Mouse (Mus musculus) limb, embryonic 10.5 days (tissue): ENCODE measurements around the gene Iqce. TPM values are rescaled to one million over a fixed set of nuclear protein-coding genes. Genes with fewer than 3 reads are reported as not detected.
"Not testable (repeated sequence)": the region's sequence is repeated elsewhere in the genome, so short reads cannot be mapped to it uniquely, and the experiment has no call there.

Experiments used
- DNase-seq: peaks from one replicate; pipeline ENCODE4 v3.0.0-alpha.2; 2017; ENCODE audit warnings: low spot score
- H3K27ac ChIP-seq: fragments of 300-500 bp; sonication (generic); 2 replicates; pipeline ENCODE4 v1.5.1; 2016; ENCODE audit warnings: mild to moderate bottlenecking
- H3K27me3 ChIP-seq: fragments of 300-500 bp; sonication (generic); 2 replicates; pipeline ENCODE4 v1.6.1; 2016; ENCODE audit warnings: low read depth, mild to moderate bottlenecking; ENCODE audit not compliant: poor library complexity, severe bottlenecking
- H3K36me3 ChIP-seq: fragments of 300-500 bp; sonication (generic); 2 replicates; pipeline ENCODE4 v1.6.1; 2016; ENCODE audit warnings: mild to moderate bottlenecking, moderate library complexity
- H3K4me1 ChIP-seq: fragments of 300-500 bp; sonication (generic); 2 replicates; pipeline ENCODE4 v1.6.1; 2016
- H3K4me3 ChIP-seq: fragments of 300-500 bp; sonication (generic); 2 replicates; pipeline ENCODE4 v1.5.1; 2016; ENCODE audit warnings: mild to moderate bottlenecking, moderate library complexity
- H3K9me3 ChIP-seq: fragments of 300-500 bp; sonication (generic); replicated peaks from 2 replicates; pipeline ENCODE4 v1.6.1; 2016; ENCODE audit warnings: mild to moderate bottlenecking
- WGBS: fragments of 180-500 bp; shearing (Covaris S2); methylation state at CpG from one replicate; pipeline ENCODE4 v1.1.7; 2016; 5-methylcytosine and 5-hydroxymethylcytosine counted together
- polyA plus RNA-seq: library from polyadenylated mRNA; unstranded; fragments of >200 nt; fragmentation: Nextera tagmentation; extraction: Ambion mirVana; gene quantifications from 2 replicates; pipeline ENCODE4 v1.2.1, GENCODE M21; 2016

Iqce gene
- polyA plus RNA-seq, 1 experiment from 2014 or later = 24.9 TPM

DNA sequence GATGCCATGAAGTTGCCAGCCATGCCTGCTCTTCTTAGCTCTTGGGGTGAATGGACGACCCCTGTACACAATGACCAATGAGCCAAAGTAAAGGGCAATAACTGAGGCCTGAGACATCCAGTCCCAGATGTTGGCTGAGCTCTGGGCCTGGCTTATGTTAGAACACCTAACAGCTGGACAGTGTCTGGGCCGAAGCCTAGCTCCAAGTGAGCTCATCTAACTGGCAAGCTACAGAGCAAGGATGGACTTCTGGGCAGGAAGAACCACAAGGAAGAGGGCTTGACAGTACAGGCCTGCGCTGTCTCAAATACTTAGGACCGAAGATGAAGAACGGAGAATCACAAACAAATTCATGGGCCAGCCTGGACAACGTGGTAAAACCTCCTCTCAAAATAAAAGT lies 29.6 kb downstream of the Iqce start:
- peaks cover 87% of the 10 kb centered on the region for H3K36me3 ChIP-seq
- 89% methylated on average over 6 of the region's 6 CpGs for WGBS

DNA sequence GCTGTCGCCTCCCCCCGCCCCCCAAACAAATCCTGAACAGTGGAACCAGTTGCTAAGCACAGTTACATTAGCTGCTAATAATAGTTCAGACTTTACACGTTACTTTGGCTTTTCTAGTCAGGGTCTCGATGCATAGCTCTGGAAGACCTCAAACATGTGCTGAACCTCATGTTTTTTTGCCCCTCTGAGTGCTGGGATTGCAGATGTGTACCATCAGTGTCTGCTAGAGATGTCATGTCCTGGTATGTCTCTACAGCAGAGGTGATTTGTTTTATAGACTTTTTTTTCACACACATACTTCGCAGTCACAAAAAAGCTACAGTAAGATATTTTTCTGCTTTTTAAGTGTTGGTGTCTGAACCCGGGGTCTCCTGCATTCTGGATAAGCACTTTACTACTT lies 30.1 kb downstream of the Iqce start:
- no peak for DNase-seq
- 94% methylated on average over 6 of the region's 6 CpGs for WGBS
- H3K4me1 ChIP-seq = peaks cover 4% of the 10 kb centered on the region

More for the DNA sequence above, 29.6 kb downstream of the Iqce start:
- not testable (repeated sequence) for H3K9me3 ChIP-seq, H3K4me1 ChIP-seq, H3K27ac ChIP-seq, DNase-seq, H3K4me3 ChIP-seq, H3K27me3 ChIP-seq

GRCm38 (mm10) chr5:140663621-140664180 lies 38.5 kb downstream of the Iqce start:
- 71% methylated on average over 7 of the region's 7 CpGs for WGBS
- H3K27ac ChIP-seq = no peak overlapping the region; the same call in 1 of the 2 replicates
- DNase-seq = peak; percentile 63
- H3K9me3 ChIP-seq = no peaks in the 10 kb centered on the region; the same call in 1 of the 2 replicates
- peaks cover 24% of the 10 kb centered on the region for H3K4me1 ChIP-seq
- peaks cover 14% of the 10 kb centered on the region; the same call in 1 of the 2 replicates for H3K27me3 ChIP-seq
- no peak overlapping the region for H3K4me3 ChIP-seq
- peaks cover 18% of the 10 kb centered on the region for H3K36me3 ChIP-seq

More for the DNA sequence above, 30.1 kb downstream of the Iqce start:
- Histone ChIP-seq H3K4me3 (no peak overlapping the region), H3K27me3 (no peaks in the 10 kb centered on the region), H3K27ac (no peak overlapping the region), H3K36me3 (peaks cover 84% of the 10 kb centered on the region), H3K9me3 (no peaks in the 10 kb centered on the region; the same call in 1 of the 2 replicates)

- Histone ChIP-seq H3K27me3 (peaks cover 14% of the 10 kb centered on the region; the same call in 1 of the 2 replicates), H3K9me3 (no peaks in the 10 kb centered on the region), H3K4me3 (no peak overlapping the region), H3K27ac (peak overlapping the region; percentile 0; the same call in 1 of the 2 replicates), H3K36me3 (peaks cover 11% of the 10 kb centered on the region), H3K4me1 (peaks cover 24% of the 10 kb centered on the region)
- 76% methylated on average over 17 of the region's 17 CpGs for WGBS
- no peak for DNase-seq
These were observed 39.2 kb downstream of the Iqce start for GRCm38 (mm10) chr5:140662741-140663592.

GRCm38 (mm10) chr5:140661875-140662643 lies 40.1 kb downstream of the Iqce start:
- H3K9me3 ChIP-seq = no peaks in the 10 kb centered on the region
- no peak overlapping the region for H3K4me3 ChIP-seq
- H3K27me3 ChIP-seq = peaks cover 14% of the 10 kb centered on the region; the same call in 1 of the 2 replicates
- H3K36me3 ChIP-seq = peaks cover 5% of the 10 kb centered on the region; the same call in 1 of the 2 replicates
- 74% methylated on average over 12 of the region's 12 CpGs for WGBS
- no peak for DNase-seq
- H3K27ac ChIP-seq = peak overlapping the region; percentile 0; the same call in 1 of the 2 replicates
- peaks cover 24% of the 10 kb centered on the region for H3K4me1 ChIP-seq

DNA sequence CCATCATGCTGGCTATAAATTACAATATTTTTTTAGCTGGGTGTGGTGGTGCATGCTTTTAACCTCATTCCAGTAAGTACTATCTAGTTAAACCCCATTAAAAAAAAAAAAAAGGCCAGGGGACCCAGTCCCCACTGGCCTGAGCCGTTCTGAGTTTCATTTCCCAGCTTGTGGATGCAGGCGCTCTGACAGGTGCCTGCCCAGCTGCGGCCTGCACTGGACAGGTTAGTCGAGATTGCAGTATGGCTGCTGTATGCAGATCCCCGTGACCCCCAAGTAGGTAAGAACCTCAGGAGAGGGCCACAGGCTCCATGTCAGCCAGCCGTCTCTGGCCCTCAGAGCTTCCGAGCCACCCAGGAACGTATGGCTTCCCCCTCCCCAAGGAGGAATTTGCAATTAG lies 40.8 kb downstream of the Iqce start:
- Histone ChIP-seq H3K4me1 (peaks cover 24% of the 10 kb centered on the region), H3K4me3 (no peak overlapping the region), H3K9me3 (no peaks in the 10 kb centered on the region), H3K27ac (no peak overlapping the region), H3K27me3 (peaks cover 14% of the 10 kb centered on the region; the same call in 1 of the 2 replicates), H3K36me3 (peaks cover 5% of the 10 kb centered on the region; the same call in 1 of the 2 replicates)
- WGBS = 80% methylated on average over 8 of the region's 8 CpGs
- no peak for DNase-seq

GRCm38 (mm10) chr5:140660398-140660797 lies 41.8 kb downstream of the Iqce start:
- Histone ChIP-seq H3K27ac (no peak overlapping the region), H3K4me1 (peaks cover 24% of the 10 kb centered on the region), H3K27me3 (peaks cover 14% of the 10 kb centered on the region; the same call in 1 of the 2 replicates), H3K36me3 (no peaks in the 10 kb centered on the region; the same call in 1 of the 2 replicates), H3K4me3 (no peak overlapping the region), H3K9me3 (no peaks in the 10 kb centered on the region)
- no peak for DNase-seq
- WGBS = 89% methylated on average over 1 of the region's 1 CpGs

DNA sequence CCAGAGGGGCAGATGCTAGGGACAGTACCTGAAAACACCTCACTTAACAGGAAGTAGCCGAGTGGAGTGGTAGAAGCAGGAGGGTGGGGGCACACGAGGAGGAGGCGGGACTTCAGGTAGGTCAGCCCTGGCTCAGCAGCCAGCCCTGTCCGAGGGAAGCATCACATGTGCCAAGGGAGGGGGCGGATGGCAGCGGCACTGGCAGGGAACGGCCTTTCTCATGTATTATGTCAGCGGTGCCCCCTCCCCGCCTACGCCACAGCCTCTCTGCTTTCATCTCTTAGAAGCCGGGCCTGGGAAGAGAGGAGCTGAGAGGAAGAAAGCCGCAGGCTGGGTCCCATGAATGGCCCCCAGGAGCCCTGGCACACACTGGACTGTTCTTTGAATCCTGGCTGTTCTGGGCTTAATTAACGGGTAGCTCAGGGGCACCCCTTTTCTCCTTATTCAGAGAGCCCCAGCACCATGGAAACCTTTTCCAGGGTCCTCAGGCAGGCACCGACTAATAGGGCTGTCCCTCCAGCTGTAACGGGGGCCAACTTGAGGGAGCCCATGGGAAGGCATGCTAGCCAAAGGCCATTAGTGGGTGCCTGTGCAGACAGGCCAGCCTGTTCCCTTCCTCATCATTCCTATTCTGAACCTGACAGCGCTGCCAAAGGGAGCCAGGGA lies 42.4 kb downstream of the Iqce start:
- no peak overlapping the region for H3K27ac ChIP-seq
- H3K9me3 ChIP-seq = no peaks in the 10 kb centered on the region
- H3K27me3 ChIP-seq = peaks cover 14% of the 10 kb centered on the region; the same call in 1 of the 2 replicates
- no peaks in the 10 kb centered on the region for H3K36me3 ChIP-seq
- H3K4me1 ChIP-seq = peaks cover 24% of the 10 kb centered on the region
- no peak overlapping the region for H3K4me3 ChIP-seq
- DNase-seq = no peak
- WGBS = 45% methylated on average over 16 of the region's 16 CpGs

DNA sequence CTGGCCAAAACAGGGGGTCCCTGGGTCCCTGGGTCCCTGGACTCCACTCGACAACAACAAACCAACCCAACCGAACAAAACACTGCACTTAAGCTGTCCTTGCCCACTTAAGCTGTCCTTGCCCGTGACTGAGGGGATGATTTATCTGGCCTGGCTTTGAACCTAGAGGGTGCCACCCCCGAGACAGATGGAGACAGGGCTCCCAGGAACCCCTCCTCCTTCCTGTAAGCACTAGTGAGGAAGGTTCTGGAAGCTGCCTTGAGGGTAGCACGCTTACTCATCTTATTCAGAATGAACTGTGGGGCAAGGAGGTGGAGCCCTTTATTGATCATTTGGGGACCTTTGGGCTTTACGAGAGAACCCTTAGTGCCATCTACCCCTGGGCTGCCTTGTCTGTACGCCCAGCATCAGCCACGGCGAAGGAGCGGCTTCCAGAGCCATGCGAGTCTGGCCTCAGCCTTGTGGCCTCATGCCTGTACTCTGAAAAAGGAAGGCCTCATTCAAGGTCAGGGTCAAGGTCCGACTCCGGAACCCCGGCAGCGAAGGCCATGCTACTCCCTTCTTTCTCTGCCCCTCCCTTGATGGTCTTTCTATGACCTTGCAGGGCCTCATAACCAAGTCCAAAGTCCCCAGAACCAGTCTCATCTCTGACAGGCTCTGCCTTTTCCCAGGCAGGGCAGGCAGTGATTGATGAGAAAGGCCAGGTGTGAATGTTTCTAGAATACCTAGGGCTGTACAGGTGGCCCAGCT lies 47.9 kb downstream of the Iqce start:
- Histone ChIP-seq H3K27me3 (0 out of 2 replicates have a peak, but pooled peaks cover 1% of the 10 kb centered on the region), H3K4me1 (peaks cover 11% of the 10 kb centered on the region), H3K9me3 (no peaks in the 10 kb centered on the region), H3K36me3 (no peaks in the 10 kb centered on the region), H3K27ac (no peak overlapping the region), H3K4me3 (no peak overlapping the region)
- no peak for DNase-seq
- 80% methylated on average over 15 of the region's 15 CpGs for WGBS

DNA sequence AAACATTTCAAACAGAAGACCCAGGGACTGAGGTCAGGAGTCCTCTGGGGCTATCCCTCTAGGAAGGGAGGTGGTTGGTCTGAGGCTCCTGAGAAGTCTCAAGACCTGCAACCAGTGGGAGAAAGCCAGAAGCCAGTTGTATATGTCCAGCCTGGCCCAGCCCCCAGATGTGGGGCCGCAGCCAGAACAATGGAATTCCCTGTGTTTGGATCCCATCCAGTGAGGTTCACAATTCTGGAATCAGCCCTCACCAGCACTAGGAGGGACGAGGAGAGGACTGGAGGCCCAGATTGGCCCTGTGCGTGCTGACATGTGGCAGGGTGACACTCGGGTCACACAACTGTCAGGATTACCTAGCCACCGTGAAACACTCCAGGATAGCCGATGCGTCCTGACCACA lies 49.6 kb downstream of the Iqce start:
- Histone ChIP-seq H3K4me3 (no peak overlapping the region), H3K9me3 (no peaks in the 10 kb centered on the region), H3K4me1 (peaks cover 20% of the 10 kb centered on the region), H3K27me3 (no peaks in the 10 kb centered on the region), H3K27ac (no peak overlapping the region), H3K36me3 (no peaks in the 10 kb centered on the region)
- no peak for DNase-seq
- WGBS = 81% methylated on average over 7 of the region's 7 CpGs

DNA sequence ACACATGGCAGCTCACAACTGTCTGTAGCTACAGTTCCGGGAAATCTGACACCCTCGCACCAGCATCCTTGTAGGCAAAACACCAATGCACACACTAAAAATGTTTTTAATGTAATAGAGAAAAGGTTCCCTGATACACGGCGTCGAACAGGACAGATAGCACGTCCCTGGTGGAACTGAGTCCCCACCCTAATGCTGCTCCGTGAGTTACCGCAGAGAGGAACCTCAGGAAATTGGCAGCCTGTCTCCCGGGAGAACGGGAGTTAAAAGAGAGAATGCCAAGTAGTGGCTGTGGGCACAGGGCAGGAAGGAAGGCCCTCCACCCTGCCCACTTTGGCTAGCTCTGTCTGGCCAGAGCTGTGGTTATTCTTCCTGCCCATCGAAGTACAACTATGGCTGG lies 50.9 kb downstream of the Iqce start:
- no peak for DNase-seq
- Histone ChIP-seq H3K9me3 (no peaks in the 10 kb centered on the region), H3K27ac (no peak overlapping the region), H3K27me3 (no peaks in the 10 kb centered on the region), H3K36me3 (peaks cover 11% of the 10 kb centered on the region), H3K4me1 (peaks cover 34% of the 10 kb centered on the region), H3K4me3 (no peak overlapping the region)
- WGBS = 88% methylated on average over 11 of the region's 11 CpGs
